Mouse (Mus musculus): ENCODE measurements at regions not wholly inside any gene's neighbourhood (a gene's known extent, or its start where the extent isn't known, plus 50 kb on each side); places are given as distances from the start of the nearest gene placed in this dataset.

DNA sequence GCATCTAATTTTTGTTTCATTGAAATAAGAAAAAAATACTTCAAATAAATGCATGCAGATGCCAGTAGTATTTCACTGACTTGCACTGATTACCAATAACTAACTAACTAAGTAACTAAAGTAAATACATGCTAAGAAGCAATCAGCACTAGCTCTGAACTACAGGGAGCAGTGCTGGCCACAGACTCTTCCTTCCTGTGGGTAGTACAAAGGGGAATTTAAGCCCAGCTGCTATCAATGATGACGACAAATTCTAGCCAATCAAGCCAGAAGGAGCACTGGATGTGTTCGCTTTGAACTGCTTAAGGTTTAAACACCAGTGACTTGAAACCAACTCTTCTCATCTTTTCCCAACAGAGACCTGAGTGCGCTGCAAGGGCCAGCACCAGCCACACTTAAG is 287.5 kb upstream of the Adgrl2 start:
- no peak for DNase-seq (ENCODE audit: low spot score in 2 of 2)

DNA sequence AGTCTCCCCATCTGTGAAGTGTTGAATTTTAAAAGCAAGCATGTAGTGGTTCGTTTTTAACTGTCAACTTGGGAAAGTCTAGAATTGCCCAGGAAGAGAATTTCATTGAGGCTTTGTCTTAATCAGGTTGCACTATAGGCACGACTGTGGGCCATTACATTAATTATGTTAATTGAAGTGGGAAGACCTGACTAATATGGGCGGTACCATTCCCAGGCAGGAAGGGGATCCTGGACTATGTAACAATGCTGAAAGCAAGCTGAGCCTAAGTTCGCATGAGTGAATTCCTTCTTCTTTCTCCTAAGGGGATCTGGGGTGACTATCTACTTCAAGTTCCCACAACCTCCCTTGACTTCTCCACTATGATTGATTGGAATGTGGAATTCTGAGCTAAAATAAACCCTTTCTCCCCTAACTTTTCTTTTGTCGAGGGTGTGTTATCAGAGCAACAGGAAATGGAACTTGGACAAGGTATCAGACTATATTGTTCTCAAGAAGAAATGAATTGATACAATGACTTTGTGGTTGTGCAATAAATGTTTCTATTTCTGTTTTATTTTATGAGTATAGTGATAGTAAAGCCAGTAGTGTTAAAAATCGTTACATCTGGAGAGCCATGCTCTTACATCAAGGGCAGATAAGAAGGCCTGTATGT is 285.2 kb upstream of the Adgrl2 start:
- DNase-seq (ENCODE audit: low spot score in 2 of 2), result no peak

DNA sequence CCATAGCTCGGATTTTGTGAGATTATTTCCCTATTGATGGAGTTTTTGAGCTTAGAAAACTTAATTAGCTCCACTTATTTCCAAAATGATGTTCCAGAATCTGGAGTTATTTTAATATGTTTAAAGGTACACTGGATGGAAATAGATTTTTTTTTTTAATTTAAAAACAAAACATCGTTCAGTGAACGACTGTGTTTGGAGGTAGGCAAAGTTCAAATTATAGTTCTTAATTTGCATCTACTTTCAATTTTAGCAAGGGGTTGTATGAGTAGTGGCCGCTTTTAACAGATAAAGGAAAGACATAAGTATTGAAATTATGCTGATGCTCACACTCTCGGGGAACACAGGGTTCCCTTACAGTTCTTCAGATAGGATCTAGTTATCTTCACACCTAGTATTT is 284.6 kb upstream of the Adgrl2 start:
- DNase-seq (ENCODE audit: low spot score in 2 of 2), result no peak

DNA sequence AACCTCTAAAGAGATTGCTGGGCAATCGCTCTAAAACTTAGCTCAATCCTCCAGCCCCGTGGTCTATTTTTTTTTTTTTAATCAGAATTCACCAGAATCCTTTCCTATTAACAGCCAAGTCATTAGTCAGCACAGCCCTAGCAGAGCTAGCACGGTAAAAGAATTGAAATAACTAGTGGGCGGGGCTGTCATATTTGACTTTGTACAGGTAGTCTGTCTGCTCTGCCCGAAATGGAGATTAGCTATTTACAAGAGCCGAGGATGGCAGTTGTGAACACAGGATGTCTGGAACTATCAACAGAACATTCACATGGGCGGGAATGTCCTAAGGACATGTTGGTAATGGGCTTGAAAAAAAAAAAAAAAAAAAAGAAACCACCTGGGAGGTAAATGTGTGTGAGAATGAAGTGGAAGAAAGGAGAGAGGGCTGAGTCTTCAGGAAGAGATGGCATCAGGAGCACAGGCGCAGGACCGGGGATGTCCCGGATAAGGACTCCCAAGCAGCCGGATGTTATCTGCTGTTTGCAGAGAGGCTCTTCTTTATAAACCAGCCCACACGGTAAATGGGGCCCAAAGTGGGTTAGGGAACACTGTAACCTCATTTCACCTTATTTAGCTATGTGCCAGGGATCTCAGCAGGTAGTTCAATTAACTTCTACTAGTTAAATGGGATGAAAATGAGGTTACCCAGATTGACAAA is 283.8 kb upstream of the Adgrl2 start:
- no peak for DNase-seq (ENCODE audit: low spot score in 2 of 2)

DNA sequence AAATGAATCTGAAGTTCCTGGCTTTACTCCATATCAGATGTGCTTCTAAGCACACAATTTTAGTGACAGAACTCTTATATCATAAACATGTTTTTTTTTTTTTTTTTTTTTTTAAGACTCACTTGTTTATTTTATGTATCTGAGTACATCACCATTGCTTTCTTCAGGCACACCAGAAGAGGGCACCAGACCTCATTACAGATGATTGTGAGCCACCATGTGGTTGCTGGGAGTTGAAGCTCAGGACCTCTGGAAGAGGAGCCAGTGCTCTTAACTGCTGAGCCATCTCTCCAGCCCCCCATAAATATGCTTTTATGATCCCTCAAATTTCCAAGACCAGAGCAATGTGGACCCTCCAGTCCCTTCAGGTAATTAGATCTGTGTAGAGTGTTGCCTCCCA is 280.1 kb upstream of the Adgrl2 start:
- DNase-seq (ENCODE audit: low spot score in 2 of 2), result no peak

DNA sequence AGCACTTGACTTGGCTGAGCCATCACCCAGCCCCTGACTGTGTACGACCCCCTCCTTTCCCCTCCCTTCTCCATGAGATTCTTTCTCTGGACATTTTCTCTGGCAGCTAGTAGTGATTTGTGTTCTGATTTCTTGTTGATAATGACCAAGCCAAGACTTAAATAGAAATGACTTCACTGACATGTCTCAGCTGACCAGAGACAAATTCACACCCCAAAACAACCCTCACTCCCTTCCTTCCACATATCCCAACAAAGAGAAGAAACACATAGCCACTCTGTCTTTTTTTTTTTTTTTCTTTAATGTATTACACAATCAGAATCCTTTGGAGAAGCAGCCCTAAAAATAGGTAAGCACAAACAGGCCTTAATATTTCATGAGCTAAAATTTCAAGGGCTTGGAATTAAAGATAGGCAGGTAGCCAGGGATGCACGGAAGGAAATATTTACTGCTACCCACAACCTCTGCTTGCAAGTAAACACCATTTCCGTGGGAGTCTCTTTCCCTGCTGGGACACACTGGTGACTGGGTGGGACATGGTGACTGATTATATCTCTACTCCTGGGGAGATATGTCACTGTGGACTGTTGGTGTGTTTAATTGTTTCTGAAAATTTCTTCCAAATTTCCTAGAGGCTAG is 272.1 kb upstream of the Adgrl2 start:
- DNase-seq (ENCODE audit: low spot score in 2 of 2), result no peak

DNA sequence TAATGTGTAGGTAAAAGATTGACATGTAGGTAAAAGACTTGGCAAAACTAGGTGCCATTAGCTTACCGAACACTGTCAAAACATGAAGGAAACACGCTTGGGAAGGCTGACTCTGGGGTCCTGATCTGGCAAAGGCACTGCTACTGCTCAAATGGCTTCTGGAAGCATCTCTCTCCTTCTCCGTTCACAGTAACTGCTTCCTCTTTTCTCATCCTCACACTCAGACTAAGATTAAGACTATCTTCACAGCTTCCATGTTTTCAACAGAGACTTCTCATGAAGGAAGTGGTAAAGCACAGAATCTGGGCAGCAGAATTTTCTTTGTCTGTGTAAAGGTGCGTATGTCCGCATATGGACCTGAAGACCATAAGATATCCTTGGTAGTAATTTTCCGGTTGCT is 271.4 kb upstream of the Adgrl2 start:
- no peak for DNase-seq (ENCODE audit: low spot score in 2 of 2)

DNA sequence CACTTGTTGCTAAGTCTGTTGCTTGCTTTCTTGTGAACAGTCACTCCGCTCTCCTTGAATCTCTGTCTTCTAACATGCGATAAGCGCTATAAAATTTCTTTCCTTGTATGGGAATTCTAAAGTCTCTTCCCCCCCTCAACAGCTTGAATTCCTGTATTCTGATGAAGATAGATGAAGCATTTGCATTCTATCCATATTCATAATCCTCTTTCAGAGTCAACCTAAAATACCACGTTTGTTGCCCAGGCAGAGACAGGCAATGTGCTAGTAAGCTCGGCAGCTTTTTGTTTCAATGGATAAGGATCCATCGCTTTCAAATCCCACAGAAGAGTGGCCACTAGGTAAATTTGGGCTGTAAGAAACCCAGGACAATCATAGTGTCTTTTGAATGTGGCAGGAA is 268.5 kb upstream of the Adgrl2 start:
- no peak for DNase-seq (ENCODE audit: low spot score in 2 of 2)

DNA sequence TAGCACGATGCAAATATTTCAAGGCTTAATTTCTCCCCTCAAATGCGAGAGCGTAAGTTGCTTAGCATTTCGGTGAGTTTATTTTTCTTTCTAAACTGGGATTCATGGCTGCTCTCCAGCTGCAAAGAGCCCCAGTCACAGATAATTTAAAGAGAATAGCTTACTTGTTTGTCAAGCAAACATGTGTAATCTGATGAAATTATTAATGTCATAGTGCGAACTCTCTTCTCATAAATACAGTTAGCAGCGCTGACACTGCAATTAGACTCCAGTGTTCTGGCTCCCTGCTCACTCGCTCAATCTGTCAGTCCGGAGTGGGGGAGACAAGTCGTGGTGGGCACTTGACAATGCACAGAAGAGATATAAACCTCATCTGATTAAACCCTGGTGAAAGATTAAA is 266.5 kb upstream of the Adgrl2 start:
- no peak for DNase-seq (ENCODE audit: low spot score in 2 of 2)

DNA sequence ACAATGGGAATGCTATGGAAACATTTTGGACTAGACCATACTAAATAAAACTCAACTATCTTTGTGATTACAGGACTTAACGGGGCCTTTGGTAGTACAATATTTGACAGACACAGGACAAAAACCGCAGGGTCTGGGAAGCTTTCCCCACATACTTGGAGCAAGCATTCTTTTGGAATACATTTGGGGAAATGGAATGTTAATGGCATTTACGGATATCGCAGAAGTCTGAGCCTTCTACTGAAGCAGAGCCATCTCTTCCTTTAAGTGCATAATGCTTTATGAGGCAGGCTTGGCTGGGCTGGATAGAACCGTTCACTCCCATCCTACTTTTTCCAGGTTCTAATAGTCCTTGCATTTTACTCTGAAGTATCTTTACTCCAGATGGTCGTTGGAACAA is 262.7 kb upstream of the Adgrl2 start:
- DNase-seq (ENCODE audit: low spot score in 2 of 2), result no peak

DNA sequence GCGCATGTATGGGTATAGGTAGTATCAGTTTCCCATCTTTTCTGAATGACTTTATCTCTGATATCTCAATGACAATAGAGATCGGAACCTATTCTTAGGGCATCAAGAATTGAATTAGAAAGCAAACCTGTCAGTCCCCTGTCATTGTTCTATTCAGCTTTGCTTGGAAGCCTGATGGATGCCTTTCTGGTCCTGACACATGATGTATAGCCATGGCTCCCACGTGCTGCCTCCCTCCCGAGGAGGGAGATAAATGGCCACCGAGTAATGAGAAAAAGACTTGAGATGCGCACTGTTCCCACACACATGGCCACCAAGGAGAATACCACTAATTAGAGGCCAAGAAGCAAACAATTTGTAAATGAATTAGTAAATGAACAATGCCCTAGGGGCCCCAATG is 261.8 kb upstream of the Adgrl2 start:
- no peak for DNase-seq (ENCODE audit: low spot score in 2 of 2)

DNA sequence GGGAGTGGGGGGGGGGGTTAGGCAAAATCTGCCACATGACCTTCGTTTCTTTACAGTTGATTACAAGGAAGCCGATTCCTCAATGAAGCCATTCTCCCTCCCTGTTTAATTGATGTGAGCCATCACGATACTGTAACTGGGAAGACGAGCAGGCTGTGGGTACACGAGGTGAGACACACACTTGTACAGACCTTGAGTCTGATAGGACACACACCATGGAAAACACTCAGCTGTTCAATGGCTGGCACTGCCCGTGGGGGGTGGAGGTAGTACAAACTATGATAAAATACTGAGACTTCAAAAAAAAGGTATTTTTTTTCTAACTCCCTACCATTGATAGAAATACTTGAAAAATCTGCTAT is 257.3 kb upstream of the Adgrl2 start:
- DNase-seq (ENCODE audit: low spot score in 2 of 2), result no peak

DNA sequence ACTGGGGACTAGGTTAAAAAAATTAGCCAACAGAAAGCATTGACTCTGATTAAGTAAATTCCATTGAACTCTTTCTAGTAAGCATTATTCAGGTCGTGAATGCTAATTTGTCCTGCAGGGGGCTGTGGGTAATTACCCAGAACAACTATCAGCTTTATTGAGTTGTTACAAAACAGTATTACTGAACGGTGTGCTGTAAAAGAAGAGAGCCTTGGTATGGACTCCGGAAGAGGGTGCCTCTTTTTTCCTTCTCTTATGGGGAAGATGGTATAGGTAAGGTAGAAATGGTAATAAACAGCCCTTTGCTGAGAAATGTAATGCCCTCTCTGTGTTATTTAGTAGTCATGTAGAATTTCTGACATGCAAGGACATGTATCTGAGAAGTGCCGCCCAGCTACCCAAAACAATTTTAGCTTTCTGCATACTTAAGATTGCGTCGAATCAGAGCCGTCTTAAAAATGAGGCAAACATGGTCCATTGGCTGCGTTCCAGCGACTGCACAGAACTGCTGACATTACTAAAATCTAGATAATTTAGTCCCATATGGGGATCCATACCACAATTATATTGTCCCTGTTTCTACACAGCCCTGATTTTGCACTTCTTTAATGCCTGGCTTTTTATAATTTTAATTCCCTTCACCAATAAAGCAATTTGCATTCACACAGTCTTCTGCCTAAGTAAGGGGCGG is 256.7 kb upstream of the Adgrl2 start:
- DNase-seq (ENCODE audit: low spot score in 2 of 2), result no peak

DNA sequence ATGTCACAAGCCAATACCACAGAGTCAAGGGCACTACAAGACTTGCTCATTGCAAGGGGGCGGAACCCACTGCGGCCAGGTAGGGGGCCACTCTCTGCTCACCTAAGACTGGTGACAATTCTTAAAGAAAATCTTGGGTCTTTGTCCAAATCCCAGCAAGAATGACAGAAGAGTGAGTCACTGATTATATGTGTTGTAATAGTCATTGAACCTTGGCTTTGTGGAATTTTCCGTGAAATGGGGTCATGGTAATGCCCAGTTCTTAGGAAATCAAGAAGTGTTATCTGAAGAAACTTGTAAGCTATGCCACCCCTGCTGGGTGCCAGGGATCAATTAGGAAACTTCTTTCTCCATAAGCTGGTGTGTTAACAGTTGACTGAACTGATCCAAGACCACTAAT is 249.3 kb upstream of the Adgrl2 start:
- no peak for DNase-seq (ENCODE audit: low spot score in 2 of 2)

DNA sequence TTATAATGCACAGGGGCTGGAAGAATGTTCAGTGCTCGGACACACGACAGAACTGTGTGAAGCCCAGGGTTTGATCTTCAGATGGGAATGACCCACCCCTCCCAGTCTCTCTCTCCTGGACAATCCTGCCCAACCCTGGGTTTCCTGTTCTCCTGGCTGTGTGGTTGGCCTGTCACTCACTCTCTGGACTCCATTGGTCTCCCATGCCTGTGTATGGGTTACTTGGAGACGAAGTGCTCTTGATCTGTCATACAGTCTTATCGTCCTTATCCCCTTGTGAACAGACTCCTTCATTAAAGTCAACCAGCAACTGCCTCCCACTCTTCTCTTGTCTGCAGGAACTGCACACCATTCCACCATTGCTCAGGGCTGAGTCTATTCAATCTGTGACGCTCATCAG is 247.7 kb upstream of the Adgrl2 start:
- no peak for DNase-seq (ENCODE audit: low spot score in 2 of 2)

DNA sequence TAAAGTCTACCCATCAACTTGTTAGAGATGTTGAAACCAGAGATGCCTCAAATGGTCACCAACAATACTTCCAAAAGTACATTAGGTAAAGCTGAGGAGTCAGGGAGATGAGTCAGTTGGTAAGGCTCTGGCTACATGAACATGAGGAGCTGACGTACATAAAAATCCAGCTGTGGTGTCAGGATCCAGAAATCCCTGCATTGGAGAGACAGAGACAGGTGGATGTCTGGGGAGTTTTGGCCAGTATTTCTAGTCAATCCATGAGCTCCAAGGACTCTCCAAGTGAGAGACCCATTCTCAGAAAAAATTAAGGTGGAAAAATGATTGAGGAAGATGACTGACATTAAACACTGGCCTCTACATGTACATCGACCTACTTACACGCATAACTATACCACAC is 244.8 kb upstream of the Adgrl2 start:
- no peak for DNase-seq (ENCODE audit: low spot score in 2 of 2)

DNA sequence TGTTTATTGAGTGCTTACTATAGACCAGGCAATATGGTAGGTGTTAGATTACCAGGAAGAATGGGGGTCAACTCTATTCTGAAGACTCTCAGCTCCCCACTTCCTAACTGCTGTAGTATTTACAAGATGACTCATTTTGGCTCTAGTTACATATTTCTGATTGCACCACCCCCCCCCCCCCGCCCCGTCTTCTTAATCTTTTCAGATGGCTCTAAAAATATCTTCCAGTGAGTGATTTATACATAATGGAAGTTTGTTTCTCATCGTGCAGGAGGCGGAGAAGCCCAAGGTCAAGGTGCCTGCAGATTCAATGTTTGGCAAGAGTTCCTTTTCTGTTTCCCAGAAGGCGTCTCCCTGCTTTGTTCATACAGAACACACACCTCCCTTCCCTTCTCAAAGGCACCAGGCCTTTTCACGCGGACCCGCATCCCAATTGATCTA is 243.4 kb upstream of the Adgrl2 start:
- DNase-seq (ENCODE audit: low spot score in 2 of 2), result no peak

DNA sequence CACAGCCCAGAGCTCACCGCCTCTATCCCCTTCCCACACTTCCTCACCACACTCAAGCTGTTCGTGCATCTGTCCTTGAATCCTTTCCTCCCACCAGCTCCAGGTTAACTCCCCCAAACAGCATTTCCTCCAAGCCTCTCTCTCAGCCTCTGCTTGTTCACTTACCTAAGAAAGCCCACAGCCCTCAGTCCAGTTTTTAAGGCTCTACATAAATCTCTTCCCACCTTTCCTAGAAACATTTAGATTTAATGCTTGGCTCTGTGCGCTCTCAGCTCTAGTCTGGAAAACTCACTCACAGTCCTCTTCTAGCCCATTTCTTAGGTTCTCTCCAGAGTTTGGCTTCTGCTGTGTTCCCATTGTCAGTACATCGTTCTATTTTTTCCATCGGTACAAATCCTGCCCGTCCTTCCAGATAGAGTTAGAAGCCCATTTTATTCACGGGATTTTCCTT is 242.9 kb upstream of the Adgrl2 start:
- no peak for DNase-seq (ENCODE audit: low spot score in 2 of 2)

DNA sequence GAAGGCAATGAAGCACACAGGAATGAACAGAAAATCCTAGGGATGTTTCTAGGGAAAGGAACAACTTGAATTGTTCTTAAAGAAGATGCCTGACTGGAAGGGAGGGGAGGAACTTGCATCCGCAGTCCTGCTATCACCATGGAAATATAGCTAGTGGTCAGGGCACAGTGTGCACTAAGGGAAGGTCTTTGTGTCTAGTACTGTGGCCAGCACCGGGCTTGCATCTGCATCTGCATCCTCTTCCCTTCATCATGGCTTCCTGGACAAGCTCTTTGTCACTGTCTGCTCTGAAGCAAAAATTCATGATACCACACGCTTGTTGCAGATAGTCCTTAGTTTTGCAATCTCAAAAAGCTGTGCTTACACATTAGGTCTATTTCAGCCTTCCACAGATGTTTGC is 241.0 kb upstream of the Adgrl2 start:
- no peak for DNase-seq (ENCODE audit: low spot score in 2 of 2)

DNA sequence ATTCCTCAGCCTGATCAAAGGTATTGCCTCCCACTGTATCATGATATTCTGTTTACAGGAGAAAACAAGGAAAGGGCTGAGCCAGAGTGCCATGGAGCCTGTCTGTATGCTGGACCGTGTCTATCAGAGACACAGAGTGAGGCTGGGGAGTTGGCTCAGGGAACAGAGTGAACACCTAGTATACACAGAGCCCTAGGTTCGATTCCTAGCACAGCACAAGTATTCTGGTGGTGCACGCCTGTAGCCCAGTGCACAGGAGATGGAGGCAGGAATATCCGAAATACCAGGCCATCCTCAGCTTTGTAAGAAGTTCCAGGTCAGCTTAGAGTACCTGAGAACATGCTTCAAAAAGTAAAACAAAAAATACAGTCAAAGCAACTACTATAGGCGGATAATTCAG is 237.2 kb upstream of the Adgrl2 start:
- DNase-seq (ENCODE audit: low spot score in 2 of 2), result no peak

DNA sequence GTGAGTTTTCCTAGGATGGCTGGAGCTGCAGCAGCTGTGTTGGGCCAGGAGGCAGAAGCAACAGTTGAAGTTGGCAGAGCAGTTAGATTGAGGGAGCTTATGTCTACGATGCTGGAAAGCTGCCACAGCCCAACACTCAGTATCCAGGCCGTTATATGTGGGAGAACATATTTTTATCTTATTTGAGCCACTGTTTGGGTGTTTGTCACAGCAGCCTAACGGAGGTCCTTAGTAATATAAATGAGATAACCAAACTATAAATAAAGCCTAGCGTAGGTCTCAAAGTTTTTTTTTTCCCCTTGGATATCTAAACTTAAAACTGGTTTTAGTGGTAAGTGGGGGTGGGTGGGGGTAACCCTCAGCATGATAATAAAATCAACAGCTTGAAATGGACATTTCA is 236.4 kb upstream of the Adgrl2 start:
- DNase-seq (ENCODE audit: low spot score in 2 of 2), result no peak

DNA sequence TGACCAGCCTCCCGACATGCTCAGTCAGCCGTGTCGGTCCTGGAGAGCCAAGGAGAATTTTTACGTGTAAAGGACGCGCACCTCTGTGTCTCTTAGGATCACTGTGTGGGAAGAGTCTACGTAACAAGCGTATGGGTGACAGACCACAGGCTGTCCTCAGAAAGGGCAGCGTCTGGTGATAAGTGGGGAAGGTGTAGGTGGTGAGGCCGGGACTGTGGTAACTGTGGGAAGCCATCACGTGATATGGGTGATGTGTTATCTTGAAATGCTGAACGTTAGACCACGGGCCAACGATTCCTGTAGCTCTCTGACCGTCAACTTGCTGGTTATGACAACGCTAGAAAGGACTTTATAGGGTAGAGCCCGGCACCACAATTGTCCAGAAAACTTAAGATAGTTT is 235.3 kb upstream of the Adgrl2 start:
- DNase-seq (ENCODE audit: low spot score in 2 of 2), result no peak

DNA sequence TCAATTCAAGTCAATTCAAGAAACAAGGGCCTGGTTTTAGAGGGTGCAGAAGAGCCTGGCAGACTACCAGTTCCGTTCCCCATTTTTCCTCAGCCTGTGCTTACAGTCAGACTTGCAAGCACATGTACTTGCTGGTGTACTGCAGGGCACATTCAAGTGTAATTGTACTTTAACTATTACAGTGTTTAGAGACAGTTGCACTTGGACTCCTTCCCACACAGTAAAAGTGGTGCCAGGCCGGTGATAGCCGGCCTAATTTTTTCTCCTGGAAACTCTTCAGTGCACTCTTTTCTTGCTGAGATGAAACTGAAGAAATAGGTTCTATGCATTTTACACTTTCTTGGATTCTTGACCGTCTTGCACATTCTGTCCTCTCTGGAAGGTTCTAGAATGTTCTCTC is 233.9 kb upstream of the Adgrl2 start:
- DNase-seq (ENCODE audit: low spot score in 2 of 2), result no peak
